Mouse (Mus musculus) liver, embryonic 14.5 days (tissue): ENCODE results near the gene 5730522E02Rik.

ENCODE experiments used
- CTCF ChIP-seq: IDR thresholded peaks from 2 replicates; pipeline ENCODE4 v1.5.1; 2016; ENCODE audit warnings: antibody characterized with exemption, low read depth, control low read depth
- EP300 ChIP-seq: IDR thresholded peaks from 2 replicates; pipeline ENCODE4 v1.6.1; 2016; ENCODE audit warnings: antibody characterized with exemption, low read depth

GRCm38 (mm10) chr11:25592268-25592667 lies 618.3 kb downstream of the 5730522E02Rik start:
- TF ChIP-seq CTCF (no peak), EP300 (no peak)
